Mouse (Mus musculus) kidney, postnatal 36 days (tissue): Measurements from ENCODE around the gene Gm14399.
"Not testable (repeated sequence)": the region's sequence is repeated elsewhere in the genome, so short reads cannot be mapped to it uniquely, and the experiment has no call there.

Experiments used
- DNase-seq, 2 experiments: peaks; one replicate each; pipeline ENCODE4 v3.0.0; 2021 to 2022; ENCODE audit warnings: mixed read lengths in 2 of 2

The Gm14399 gene

DNA sequence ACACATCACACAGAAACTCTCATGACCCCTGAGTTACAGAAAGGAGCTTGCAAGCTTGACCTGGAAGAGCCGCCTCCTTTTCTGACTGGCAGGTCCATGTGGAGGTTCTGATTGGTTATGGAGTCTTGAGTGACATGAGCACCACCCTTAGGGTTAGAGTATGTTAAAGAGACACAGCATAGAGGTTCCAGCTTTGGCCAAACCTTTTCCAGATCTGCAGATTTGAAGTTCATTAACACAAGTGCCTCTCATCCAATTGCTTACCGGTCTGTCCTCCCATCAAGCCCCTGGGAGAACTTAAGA lies at the start of gene Gm14399:
Gene Gm14399, minus strand, starts transcription at position 20 of the 303 bp plus-strand sequence.
- DNase-seq: peak in 1 of 2 experiments; percentile 12

DNA sequence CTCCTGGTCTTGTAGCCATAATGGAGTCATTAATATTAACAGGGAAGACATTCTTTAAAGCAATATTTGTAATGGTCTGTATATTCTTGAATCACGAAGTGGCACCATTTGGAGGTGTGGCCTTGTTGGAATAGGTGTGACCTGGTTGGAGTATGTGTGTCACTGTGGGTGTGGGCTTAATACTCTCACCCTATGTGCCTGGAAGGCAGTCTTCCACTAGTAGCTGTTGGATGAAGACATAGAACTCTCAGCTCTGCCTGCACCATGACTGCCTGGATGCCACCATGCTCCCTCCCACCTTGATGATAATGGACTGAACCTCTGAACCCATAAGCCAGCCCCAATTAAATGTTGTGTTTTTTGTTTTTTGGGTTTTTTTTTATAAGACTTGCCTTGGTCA lies 37.2 kb upstream of the Gm14399 start:
- not testable (repeated sequence) for DNase-seq

DNA sequence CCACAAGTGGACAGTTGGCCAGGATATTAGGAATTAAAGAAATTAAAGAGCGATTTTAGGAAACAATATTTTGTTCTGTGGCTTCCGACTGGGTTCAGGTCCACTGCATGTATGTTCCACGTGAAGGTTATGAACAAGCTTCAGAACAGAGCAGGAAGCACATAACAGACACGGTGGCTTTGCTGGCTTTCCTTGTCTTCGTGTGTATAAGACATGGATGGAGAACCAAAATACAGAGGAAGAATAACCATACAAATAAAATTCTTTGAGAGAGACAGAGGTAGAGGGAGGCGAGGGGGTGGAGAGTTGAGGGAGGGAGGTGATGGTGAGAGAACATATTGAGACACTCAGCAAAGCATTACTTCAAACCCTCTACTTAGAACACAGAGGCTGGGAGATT lies 34.5 kb upstream of the Gm14399 start:
- no peak for DNase-seq

DNA sequence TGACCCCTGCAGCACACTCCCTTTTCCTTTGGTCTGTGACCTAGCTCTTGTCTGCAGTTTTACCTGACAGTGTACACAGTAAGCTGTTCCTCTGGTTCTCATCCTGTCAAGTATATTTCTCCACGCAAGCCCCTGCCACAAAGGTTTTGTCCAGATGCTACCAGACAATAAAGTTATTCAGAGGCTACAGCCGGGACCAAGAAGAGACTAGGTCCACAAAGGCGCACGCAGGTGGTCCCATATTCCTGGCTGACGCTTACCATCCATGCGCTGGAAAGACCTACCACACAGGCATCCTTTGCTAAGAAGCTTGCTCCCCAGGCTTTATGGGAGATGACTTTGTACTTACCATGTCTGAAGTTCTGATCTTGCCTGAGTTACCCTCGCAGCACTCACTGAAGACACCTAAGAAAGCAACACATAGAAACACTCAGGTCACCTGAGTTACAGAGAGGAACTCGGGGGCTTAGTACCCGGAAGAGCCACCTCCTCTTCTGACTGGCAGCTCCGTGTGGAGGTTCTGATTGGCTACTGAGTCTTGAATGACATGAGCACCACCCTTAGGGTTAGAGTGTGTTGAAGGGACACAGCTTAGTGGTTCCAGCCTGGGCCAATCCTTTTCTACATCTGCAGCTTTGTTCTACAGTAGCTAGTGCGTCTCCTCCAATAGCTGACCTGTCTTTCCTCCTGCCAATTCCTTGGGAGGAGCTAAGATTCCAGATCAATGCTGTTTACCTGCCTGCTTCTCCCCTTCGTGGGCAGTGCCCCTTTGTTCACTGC lies 33.8 kb upstream of the Gm14399 start, which contains the start of gene Gm14443:
Gene Gm14443, minus strand, starts transcription at position 471 of the 780 bp plus-strand sequence.
- DNase-seq: not testable (repeated sequence)

DNA sequence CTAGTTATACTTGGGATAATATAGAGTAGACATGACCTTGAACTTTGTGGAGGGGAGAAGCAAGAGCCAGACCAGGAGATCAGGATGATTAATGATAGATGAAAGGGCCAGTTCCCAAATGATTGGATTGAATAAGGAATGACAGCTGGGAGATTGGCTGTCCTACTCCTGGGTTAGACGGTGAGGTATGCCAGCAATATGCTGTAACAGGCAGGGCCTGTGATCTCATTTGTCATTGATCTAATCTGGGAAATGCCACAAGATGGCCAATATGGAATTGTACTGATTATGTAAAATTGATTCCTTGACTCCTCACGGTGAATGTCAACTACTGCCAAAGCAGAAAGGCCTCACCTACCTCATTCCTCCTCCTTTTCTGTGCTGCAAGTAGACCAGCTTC lies 32.2 kb upstream of the Gm14399 start:
- not testable (repeated sequence) for DNase-seq

DNA sequence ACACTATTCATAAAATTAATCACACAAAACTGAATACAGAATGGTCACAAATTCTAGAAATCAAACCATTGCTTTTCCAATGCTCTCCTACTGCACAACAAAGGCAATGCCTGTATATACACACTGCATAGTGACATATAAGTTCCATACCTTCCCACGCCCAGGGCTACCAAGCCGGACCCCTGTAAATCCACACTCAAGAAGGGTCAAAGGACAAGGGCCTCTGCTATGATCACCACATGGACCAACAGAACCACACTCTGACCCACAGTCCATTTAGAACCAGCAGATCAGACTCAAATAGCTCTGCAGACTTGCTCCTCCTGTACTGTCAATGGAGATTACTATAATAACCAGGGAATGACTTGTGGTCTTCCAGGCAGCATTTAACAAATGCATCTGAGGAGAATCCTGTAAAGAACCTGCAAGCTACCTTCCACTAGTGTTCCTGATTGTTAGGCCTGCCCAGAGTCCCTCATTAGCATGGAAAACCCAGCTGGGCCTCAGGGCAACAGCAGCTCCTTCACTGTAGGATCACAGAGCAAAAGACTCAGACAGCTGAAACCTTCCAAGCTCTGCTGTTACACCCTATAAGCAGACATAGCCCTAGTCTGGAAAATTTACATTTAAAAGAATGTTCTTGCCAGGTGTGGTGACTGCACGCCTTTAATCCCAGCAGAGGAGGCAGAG lies 31.2 kb upstream of the Gm14399 start:
- not testable (repeated sequence) for DNase-seq

DNA sequence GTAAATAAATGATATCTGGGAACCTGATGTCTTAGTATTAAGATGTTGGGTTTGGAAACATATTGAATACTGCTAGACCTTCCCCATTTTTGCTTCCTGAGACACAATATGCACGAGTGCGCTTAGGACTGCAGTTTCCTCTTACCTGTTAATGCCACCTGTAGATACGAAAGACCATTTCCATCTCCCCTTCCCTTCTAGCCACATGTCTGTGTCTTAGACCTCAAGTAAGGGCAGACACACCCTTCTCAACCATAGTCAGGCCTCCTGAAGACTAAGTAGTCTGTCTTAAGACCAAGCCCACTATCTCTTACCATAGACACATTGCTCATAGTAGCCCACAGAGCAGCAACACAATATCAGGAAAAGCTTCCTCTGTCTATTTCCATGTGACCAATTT lies 30.3 kb upstream of the Gm14399 start:
- no peak for DNase-seq

DNA sequence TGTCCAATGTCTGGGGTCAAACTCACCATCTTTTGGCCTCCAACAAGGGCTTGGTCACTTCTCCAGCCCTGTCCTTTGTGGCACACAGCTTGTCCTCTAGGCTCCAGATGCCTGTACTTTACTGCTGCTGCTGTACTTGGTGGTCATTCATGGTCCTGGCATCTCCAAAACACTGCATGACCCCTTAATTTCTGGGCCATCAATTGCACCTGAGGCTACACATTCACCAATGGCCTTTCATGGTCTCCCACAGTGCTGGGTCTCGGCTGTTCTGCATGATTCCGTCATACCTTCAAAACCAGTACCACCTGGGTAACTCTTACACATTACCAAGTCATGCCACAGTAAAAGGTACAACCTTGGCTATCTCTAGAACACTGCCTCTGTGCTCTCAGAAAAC lies 25.1 kb upstream of the Gm14399 start:
- DNase-seq: not testable (repeated sequence)

DNA sequence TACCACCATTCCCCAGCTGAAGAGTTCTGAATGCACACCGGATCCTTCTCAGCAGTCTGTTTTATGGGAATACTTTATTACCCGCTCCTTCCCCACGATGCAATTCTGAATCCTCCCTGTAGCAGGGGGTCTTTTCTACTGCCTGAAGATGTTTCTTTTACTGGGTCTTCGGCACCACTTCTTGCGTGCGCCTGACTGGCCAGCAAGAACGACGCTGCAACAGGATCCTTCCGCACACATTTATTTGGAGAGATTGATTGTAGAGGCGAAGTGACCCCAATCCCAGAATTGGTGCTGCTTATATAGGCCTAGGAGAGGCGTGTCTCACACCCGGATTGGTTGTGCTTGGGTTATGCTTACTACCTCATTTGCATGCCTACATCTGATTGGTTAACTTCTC lies 23.3 kb upstream of the Gm14399 start:
- DNase-seq: not testable (repeated sequence)

DNA sequence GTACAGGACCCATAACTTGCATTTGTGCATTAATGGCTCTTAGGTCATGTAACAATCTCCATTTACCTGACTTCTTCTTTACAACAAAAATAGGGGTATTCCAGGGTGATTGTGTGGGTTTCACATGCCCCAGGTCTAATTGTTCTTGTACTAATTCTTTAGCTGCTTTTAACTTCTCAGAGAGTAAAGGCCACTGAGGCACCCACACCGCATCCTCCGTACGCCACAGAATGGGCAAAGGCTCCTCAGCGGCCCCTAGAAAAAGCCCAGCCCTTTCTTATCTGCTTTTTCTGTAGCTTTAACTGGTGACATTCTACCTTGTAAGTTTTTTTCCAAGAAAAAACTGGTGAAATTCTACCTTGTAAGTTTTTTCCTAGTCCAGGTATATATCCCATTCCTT lies 19.6 kb upstream of the Gm14399 start:
- DNase-seq: not testable (repeated sequence)

DNA sequence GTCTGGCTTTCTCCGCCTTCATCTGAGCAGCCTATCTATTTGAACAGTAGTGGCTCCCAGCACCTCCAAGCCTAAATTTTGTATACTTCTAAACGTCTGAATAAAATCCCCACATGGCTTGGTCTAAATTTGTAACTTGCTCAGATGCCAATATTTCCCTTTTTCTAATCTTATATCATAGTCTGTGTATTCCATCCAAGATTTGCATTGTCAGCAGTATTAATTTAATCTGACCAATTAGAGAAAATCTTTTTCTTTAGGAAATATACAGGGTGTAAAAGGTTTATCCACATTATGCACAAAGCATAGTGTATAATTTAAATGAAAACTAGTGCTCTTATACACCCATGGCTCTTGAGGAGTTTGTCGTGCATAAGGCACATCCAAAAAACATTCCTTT lies 16.8 kb upstream of the Gm14399 start:
- DNase-seq: no peak

DNA sequence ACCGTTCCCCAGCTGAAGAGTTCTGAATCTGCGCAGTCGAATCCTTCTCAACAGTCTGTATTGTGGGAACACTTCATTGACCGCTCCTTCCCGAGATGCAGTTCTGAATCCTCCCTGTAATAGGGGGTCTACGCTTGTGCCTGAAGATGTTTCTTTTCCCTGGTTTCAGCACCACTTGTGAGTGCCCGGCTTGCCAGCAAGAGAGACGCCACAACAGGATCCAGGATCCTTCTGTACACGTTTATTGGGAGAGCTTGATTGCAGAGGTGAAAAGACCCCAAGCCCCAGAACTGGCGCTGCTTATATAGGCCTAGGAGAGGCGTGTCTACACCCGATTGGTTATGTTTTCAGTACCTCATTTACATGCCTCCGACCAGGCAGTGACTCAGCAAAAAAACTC lies 14.9 kb upstream of the Gm14399 start:
- no peak for DNase-seq

DNA sequence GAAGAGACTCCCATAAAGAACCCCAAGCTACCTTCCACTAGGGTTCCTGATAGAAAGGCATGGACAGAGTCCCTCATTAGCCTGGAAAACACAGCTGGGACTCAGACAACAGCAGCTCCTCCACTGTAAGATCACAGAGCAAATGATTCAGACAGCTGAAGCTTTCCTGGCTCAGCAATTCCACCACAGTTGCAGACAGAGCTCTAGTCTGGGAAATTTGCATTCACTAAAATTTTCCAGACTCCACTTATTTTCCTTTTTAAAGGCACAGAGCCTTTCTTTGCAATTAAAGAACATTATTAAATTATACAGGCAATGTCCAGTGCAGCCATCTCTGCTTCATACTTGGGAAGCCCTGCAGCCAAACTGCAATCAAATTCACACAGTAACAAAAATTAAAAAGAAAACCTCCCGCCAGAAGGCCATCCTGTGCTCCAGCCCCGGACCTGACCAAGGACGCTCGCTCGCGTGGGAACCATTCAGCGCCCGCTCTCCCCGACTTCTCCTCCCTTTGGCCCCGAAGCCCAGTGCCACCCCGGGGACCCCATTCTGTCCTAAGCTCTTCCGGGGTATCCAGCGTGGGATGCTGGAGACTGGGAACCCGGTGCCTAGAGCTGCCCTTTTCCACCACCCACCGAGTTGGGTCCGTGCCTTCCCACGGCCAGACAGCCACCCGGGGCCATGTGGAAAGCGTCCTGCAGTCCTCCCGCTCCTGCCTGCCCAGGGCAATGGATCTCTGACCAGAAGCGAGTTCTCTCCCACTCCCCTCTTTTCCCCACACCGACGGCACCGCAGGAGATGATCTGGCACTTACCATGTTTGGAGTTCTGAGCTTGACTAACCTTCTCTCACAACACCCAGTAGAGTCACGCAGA lies 457 bp downstream of the Gm14399 start:
- peak in 1 of 2 experiments; percentile 30 for DNase-seq

DNA sequence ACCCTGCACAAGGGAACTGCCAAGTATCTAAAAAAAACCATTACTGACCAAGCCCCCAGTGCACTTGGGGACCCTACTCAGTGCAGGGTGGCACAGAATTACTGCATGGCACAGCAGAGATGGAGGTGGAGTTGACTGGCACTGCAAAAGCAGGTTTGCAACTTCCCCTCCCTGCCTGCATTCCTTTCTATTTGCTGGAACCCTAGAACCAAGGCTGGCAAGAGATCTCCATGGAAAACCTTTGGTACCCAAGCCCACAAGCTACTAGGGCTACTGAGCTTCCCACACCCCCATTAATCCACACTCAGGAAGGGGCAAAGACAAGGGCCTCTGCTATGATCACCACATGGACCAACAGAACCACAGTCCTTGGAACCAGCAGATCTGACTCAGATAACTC lies 1.2 kb downstream of the Gm14399 start:
- not testable (repeated sequence) for DNase-seq
